Mouse (Mus musculus): ENCODE results near the gene Art3. TPM values are rescaled to one million over a fixed set of nuclear protein-coding genes. Genes with fewer than 3 reads are reported as not detected.
A peak's percentile ranks its signal among the peaks of the same experiment; 100 is the strongest.

Gene Art3
- polyA plus RNA-seq, 1 experiment from 2014 or later = 37.5 TPM

DNA sequence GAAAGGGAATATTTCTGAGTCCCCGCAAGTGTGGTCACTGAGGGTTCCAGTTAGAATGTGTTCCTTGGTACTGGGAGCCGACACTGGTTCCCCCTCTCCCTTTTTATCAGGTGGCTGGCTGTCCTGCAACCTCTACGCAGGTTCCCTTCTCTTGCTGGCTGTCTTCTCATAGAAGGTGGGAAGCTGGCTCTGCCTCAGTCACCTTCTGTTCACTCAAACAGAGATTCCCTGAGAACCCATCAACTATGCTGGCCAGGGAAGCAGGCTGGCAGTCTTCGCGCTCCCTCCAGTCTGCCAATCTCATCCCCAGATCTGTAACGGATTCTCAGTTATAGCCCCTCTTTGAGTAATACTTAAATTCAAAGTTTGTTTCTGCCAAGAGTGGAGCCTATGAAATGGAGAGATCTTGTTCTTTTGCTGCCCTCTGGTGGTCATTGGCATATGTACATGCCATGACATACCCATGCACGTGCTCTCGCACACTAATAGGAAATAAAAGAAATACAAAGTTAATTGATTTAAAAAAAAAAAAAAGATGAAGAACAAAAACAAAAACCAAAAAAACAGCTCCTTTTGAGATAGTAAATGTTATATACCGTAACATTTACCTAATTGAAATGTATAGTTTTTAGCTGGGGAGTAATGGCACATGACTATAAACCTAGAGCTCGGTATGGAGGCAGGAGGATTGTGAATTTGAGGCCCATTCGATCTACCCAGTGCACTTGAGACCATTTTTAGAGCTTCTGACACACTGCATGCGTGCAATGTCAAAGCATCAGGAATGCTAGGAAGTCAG is 50.1 kb downstream of the Art3 start:
- peaks cover 17% of the 10 kb centered on the region for H3K4me1 ChIP-seq (replicated peaks)
- H3K9me3 ChIP-seq (replicated peaks) = no peaks in the 10 kb centered on the region
- H3K4me2 ChIP-seq = no peak overlapping the region
- H3K9ac ChIP-seq = no peak overlapping the region
- H3K36me3 ChIP-seq = no peaks in the 10 kb centered on the region
- H3K27ac ChIP-seq (ENCODE audit: poor library complexity, severe bottlenecking) = no peak overlapping the region
- ATAC-seq (ENCODE audit: insufficient number of reproducible peaks, low FRiP score) = no peak
- H3K27me3 ChIP-seq (replicated peaks) = no peaks in the 10 kb centered on the region
- H3K4me3 ChIP-seq = no peak overlapping the region
- 28% methylated on average over 12 of the region's 12 CpGs for WGBS

DNA sequence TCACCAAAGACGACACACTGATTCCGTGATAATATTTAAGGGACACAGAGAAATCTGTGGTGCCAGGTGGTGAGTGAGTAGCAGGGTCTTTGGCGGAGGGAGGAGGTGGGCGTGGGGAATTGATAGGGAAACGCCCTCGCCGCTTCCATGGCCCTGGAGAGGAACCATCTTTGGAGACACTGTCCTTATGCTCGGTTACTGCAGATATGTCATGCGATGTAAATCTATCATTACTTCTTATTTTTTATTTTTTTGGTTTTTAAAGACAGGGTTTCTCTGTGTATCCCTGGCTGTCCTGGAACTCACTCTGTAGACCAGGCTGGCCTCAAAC is 50.7 kb downstream of the Art3 start:
- no peaks in the 10 kb centered on the region for H3K27me3 ChIP-seq (replicated peaks)
- peaks cover 16% of the 10 kb centered on the region for H3K4me1 ChIP-seq (replicated peaks)

DNA sequence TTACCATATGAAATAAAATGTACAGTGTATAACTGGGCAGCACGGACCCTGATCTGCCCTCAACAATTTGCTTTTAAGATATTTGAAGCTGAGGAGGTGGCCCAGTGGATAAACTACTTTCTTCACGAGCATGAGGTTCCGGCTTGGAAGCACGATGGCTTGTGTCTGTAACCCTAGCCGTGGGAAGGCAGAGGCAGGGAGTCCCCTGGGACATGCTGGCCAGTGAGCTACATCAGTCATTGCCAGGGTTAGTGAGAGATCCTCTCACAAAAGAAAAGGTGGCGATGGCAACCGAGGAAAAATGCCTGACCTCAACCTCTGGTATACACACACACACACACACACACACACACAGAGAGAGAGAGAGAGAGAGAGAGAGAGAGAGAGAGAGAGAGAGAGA is 52.1 kb downstream of the Art3 start:
- Histone ChIP-seq H3K4me3 (no peak overlapping the region), H3K4me1 (replicated peaks) (peaks cover 21% of the 10 kb centered on the region), H3K27me3 (replicated peaks) (no peaks in the 10 kb centered on the region), H3K27ac (ENCODE audit: poor library complexity, severe bottlenecking) (no peak overlapping the region), H3K9ac (no peak overlapping the region), H3K36me3 (no peaks in the 10 kb centered on the region), H3K4me2 (no peak overlapping the region), H3K9me3 (replicated peaks) (no peaks in the 10 kb centered on the region)
- no peak for ATAC-seq (ENCODE audit: insufficient number of reproducible peaks, low FRiP score)
- WGBS = 54% methylated on average over 7 of the region's 7 CpGs

More for the DNA sequence above, 50.7 kb downstream of the Art3 start:
- no peak overlapping the region for H3K9ac ChIP-seq
- no peak for ATAC-seq (ENCODE audit: insufficient number of reproducible peaks, low FRiP score)
- 45% methylated on average over 9 of the region's 9 CpGs for WGBS
- H3K4me3 ChIP-seq = no peak overlapping the region
- H3K9me3 ChIP-seq (replicated peaks) = no peaks in the 10 kb centered on the region
- H3K4me2 ChIP-seq = no peak overlapping the region
- H3K36me3 ChIP-seq = no peaks in the 10 kb centered on the region
- H3K27ac ChIP-seq (ENCODE audit: poor library complexity, severe bottlenecking) = no peak overlapping the region

DNA sequence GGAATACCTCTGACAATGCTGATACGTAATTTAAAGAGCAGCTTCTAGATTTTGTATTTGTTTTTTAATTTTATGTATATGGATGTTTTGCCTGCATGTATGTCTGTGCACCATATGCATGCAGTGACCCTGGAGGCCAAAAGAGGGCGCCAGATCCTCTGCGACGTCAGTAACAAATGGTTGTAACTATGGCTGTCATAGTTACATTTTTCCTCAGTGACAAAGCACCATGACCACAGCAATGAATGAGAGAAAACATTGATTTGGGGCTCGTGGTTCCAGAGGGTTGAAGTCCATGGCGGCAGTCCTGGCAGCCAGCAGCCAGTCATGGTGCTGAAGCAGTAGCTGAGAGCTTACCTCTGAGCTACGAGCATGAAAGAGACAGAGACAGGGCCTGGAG is 53.2 kb downstream of the Art3 start:
- no peaks in the 10 kb centered on the region for H3K36me3 ChIP-seq
- no peak overlapping the region for H3K4me3 ChIP-seq
- H3K9ac ChIP-seq = no peak overlapping the region
- no peaks in the 10 kb centered on the region for H3K27me3 ChIP-seq (replicated peaks)
- no peak overlapping the region for H3K27ac ChIP-seq (ENCODE audit: poor library complexity, severe bottlenecking)
- no peak overlapping the region for H3K4me2 ChIP-seq
- WGBS = 48% methylated on average over 7 of the region's 7 CpGs
- peaks cover 22% of the 10 kb centered on the region for H3K4me1 ChIP-seq (replicated peaks)
- H3K9me3 ChIP-seq (replicated peaks) = no peaks in the 10 kb centered on the region
- ATAC-seq (ENCODE audit: insufficient number of reproducible peaks, low FRiP score) = no peak

- Histone ChIP-seq H3K4me3 (no peak overlapping the region), H3K4me1 (replicated peaks) (peaks cover 34% of the 10 kb centered on the region), H3K9me3 (replicated peaks) (no peaks in the 10 kb centered on the region), H3K27ac (ENCODE audit: poor library complexity, severe bottlenecking) (peak overlapping the region; percentile 80; the same call in 1 of the 2 replicates), H3K27me3 (replicated peaks) (no peaks in the 10 kb centered on the region), H3K36me3 (no peaks in the 10 kb centered on the region), H3K9ac (no peak overlapping the region), H3K4me2 (peak overlapping the region; percentile 58; the same call in 1 of the 2 replicates)
- no peak for ATAC-seq (ENCODE audit: insufficient number of reproducible peaks, low FRiP score)
- WGBS = 70% methylated on average over 5 of the region's 5 CpGs
Observed at GRCm38 (mm10) chr5:92386102-92386501, 54.5 kb downstream of the Art3 start.

DNA sequence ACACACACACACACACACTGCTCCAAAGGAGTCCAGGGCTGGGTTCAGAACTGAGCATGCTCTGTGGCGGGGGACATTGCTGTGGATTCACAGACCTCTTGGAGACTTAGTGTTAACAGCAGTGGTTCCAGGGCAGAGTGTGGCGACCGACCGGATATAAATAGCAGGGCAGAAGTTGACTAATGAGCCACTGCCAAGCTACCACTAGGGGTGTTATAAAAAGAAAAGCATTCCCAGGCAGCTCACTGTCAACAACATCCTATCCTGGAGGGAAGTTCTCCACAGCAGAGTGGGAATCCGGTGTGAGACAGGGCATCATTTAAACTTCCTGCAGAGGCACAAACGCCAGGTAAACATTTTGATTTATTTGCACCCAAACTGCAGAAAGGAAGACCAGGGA is 55.0 kb downstream of the Art3 start:
- Histone ChIP-seq H3K27me3 (replicated peaks) (peaks cover 2% of the 10 kb centered on the region; the same call in 1 of the 2 replicates), H3K27ac (ENCODE audit: poor library complexity, severe bottlenecking) (peak overlapping the region; percentile 80), H3K4me2 (peak overlapping the region; percentile 58), H3K9ac (no peak overlapping the region), H3K36me3 (no peaks in the 10 kb centered on the region), H3K9me3 (replicated peaks) (no peaks in the 10 kb centered on the region), H3K4me1 (replicated peaks) (peaks cover 38% of the 10 kb centered on the region), H3K4me3 (peak overlapping the region; percentile 11; the same call in 1 of the 2 replicates)
- ATAC-seq (ENCODE audit: insufficient number of reproducible peaks, low FRiP score) = peak; percentile 61; the same call in 1 of the 2 replicates
- WGBS = 17% methylated on average over 6 of the region's 6 CpGs

DNA sequence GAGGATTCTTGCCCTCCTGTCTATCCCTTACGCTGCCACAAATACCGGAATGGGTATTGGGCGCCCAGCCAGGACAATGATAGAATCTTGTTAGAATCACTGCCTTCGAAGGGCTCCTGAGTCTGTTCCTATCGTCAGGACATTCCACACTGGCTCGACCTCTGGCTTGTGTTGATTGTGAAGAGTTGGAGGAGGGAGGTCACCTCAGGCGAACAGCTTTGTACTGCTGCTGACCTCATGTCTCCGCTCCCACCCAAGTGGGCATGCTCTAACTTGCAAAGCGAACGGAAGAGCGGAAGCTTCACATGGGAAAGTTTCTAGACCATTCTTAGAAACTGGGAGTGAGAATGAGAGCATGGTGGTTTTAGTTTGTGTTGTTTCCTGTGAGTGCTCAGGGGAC is 55.8 kb downstream of the Art3 start:
- Histone ChIP-seq H3K36me3 (no peaks in the 10 kb centered on the region), H3K4me3 (peak overlapping the region; percentile 23; the same call in 1 of the 2 replicates), H3K9ac (0 out of 2 replicates have a peak overlapping the region, but pooled peaks have one; percentile 21), H3K4me1 (replicated peaks) (peaks cover 46% of the 10 kb centered on the region), H3K9me3 (replicated peaks) (no peaks in the 10 kb centered on the region), H3K4me2 (peak overlapping the region; percentile 58), H3K27me3 (replicated peaks) (peaks cover 10% of the 10 kb centered on the region), H3K27ac (ENCODE audit: poor library complexity, severe bottlenecking) (peak overlapping the region; percentile 80)
- no peak for ATAC-seq (ENCODE audit: insufficient number of reproducible peaks, low FRiP score)
- WGBS = 23% methylated on average over 11 of the region's 11 CpGs

- Histone ChIP-seq H3K27ac (ENCODE audit: poor library complexity, severe bottlenecking) (no peak overlapping the region), H3K36me3 (no peaks in the 10 kb centered on the region), H3K4me2 (no peak overlapping the region), H3K9me3 (replicated peaks) (no peaks in the 10 kb centered on the region), H3K4me1 (replicated peaks) (peaks cover 51% of the 10 kb centered on the region), H3K27me3 (replicated peaks) (peaks cover 28% of the 10 kb centered on the region), H3K4me3 (no peak overlapping the region), H3K9ac (no peak overlapping the region)
- no peak for ATAC-seq (ENCODE audit: insufficient number of reproducible peaks, low FRiP score)
- WGBS = 68% methylated on average over 2 of the region's 2 CpGs
Observed at GRCm38 (mm10) chr5:92389977-92390376, 58.4 kb downstream of the Art3 start.

- peak overlapping the region; percentile 45; the same call in 1 of the 2 replicates for H3K27ac ChIP-seq (ENCODE audit: poor library complexity, severe bottlenecking)
- H3K4me3 ChIP-seq = no peak overlapping the region
- H3K4me1 ChIP-seq (replicated peaks) = peaks cover 51% of the 10 kb centered on the region
- no peak for ATAC-seq (ENCODE audit: insufficient number of reproducible peaks, low FRiP score)
- peak overlapping the region; percentile 46 for H3K4me2 ChIP-seq
- H3K9me3 ChIP-seq (replicated peaks) = no peaks in the 10 kb centered on the region
- H3K36me3 ChIP-seq = no peaks in the 10 kb centered on the region
- H3K27me3 ChIP-seq (replicated peaks) = peaks cover 28% of the 10 kb centered on the region
- H3K9ac ChIP-seq = no peak overlapping the region
- WGBS = 27% methylated on average over 8 of the region's 8 CpGs
Observed at GRCm38 (mm10) chr5:92390615-92391014, 59.0 kb downstream of the Art3 start.

DNA sequence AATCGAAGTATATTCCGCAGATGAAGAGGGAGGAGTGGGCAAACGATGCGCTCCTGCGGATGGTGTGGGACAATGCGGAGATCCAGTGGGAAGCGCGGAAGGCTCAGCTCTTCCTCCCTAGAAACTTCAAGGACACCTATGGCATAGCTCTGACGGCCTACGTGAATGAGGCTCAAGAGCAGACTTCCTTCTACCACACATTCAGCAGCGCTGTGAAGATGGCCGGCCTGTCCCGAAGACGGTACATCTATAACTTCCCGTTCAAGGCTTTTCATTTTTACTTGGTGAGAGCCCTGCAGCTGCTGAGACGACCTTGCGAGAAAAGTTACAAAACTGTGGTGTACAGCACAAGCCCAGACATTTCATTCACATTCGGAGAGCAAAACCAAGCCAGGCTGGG is 60.9 kb downstream of the Art3 start:
- Histone ChIP-seq H3K4me2 (peak overlapping the region; percentile 64), H3K27ac (ENCODE audit: poor library complexity, severe bottlenecking) (no peak overlapping the region), H3K4me3 (peak overlapping the region; percentile 31), H3K9me3 (replicated peaks) (no peaks in the 10 kb centered on the region), H3K27me3 (replicated peaks) (peaks cover 28% of the 10 kb centered on the region), H3K9ac (0 out of 2 replicates have a peak overlapping the region, but pooled peaks have one; percentile 4), H3K36me3 (no peaks in the 10 kb centered on the region), H3K4me1 (replicated peaks) (peaks cover 41% of the 10 kb centered on the region)
- 34% methylated on average over 18 of the region's 18 CpGs for WGBS
- no peak for ATAC-seq (ENCODE audit: insufficient number of reproducible peaks, low FRiP score)

DNA sequence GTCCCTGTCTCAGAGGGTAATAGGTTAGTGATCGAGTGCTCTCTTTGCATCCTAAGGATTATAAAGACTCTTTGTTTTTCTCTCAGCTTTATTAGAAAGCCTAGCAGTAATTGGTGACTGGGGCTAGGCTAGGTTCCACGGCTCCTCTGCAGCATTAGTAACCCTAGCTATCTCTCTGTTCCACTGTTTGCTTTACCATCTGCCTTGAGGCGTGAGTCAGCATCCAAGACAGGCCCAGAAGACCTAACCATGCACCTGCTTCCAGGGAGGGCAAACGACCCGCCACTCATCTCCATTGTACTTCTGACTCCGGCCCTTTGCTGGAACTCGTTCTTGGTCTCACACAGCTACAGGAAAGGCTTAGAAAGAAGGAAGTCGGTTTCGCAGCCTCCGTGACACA is 62.2 kb downstream of the Art3 start:
- Histone ChIP-seq H3K9me3 (replicated peaks) (no peaks in the 10 kb centered on the region), H3K27ac (ENCODE audit: poor library complexity, severe bottlenecking) (no peak overlapping the region), H3K36me3 (no peaks in the 10 kb centered on the region), H3K27me3 (replicated peaks) (peaks cover 28% of the 10 kb centered on the region), H3K4me1 (replicated peaks) (peaks cover 48% of the 10 kb centered on the region), H3K4me3 (no peak overlapping the region), H3K4me2 (no peak overlapping the region), H3K9ac (no peak overlapping the region)
- ATAC-seq (ENCODE audit: insufficient number of reproducible peaks, low FRiP score) = no peak
- WGBS = 62% methylated on average over 10 of the region's 10 CpGs

All from heart, embryonic 12.5 days (tissue).